Mouse (Mus musculus): ENCODE data around the gene Tent5b. TPM values are rescaled to one million over a fixed set of nuclear protein-coding genes. Genes with fewer than 3 reads are reported as not detected.

Tent5b gene
- polyA plus RNA-seq, 1 experiment from 2014 or later: 2.8 TPM

GRCm38 (mm10) chr4:133536652-133537051, 56.7 kb downstream of the Tent5b start:
- 83% methylated on average over 5 of the region's 5 CpGs for WGBS
- Histone ChIP-seq H3K9ac (ENCODE audit: low read depth, low read length) (no peak overlapping the region), H3K27ac (no peak overlapping the region), H3K4me3 (replicated peaks; ENCODE audit: low read depth, low read length) (no peak overlapping the region), H3K9me3 (replicated peaks; ENCODE audit: low read length) (no peaks in the 10 kb centered on the region), H3K36me3 (ENCODE audit: insufficient read depth, low read length) (peaks cover 59% of the 10 kb centered on the region), H3K4me2 (ENCODE audit: low read length) (no peak overlapping the region), H3K27me3 (ENCODE audit: insufficient read depth, low read length) (no peaks in the 10 kb centered on the region), H3K4me1 (replicated peaks; ENCODE audit: insufficient read depth, low read length) (no peaks in the 10 kb centered on the region)
- DNase-seq (ENCODE audit: low spot score) (no peak), ATAC-seq (replicated peaks; ENCODE audit: low FRiP score, low read depth) (no peak)
- no peak for TF ChIP-seq CTCF (IDR thresholded peaks at IDR 0.05; ENCODE audit: low read depth)

Other genes with a start within 250 kb of the Tent5b start
- 3.4 and 4.2 TPM in 2 replicates for gene Map3k6, start 239.3 kb upstream of the Tent5b start, polyA plus RNA-seq (2015; fragmentation: Nextera tagmentation; extraction: Ambion mirVana)
- 2.5 and 2.8 TPM in 2 replicates for gene Sytl1, start 217.0 kb upstream of the Tent5b start, polyA plus RNA-seq (2015; fragmentation: Nextera tagmentation; extraction: Ambion mirVana)
- gene Tmem222, start 202.3 kb upstream of the Tent5b start, polyA plus RNA-seq (2015; fragmentation: Nextera tagmentation; extraction: Ambion mirVana): 74.5 and 81.2 TPM in 2 replicates
- gene Wdtc1, start 126.7 kb upstream of the Tent5b start, polyA plus RNA-seq (2015; fragmentation: Nextera tagmentation; extraction: Ambion mirVana): 9.9 and 11.2 TPM in 2 replicates
- 5.7 and 7.1 TPM in 2 replicates for gene Slc9a1, start 110.4 kb upstream of the Tent5b start, polyA plus RNA-seq (2015; fragmentation: Nextera tagmentation; extraction: Ambion mirVana)
- gene Trnp1, start 18.4 kb downstream of the Tent5b start, polyA plus RNA-seq (2015; fragmentation: Nextera tagmentation; extraction: Ambion mirVana): 1.4 and 1.5 TPM in 2 replicates
- gene Kdf1, start 38.8 kb downstream of the Tent5b start, polyA plus RNA-seq (2015; fragmentation: Nextera tagmentation; extraction: Ambion mirVana): 38.6 and 38.7 TPM in 2 replicates
- 200 and 219 TPM in 2 replicates for gene Nudc, start 65.9 kb downstream of the Tent5b start, polyA plus RNA-seq (2015; fragmentation: Nextera tagmentation; extraction: Ambion mirVana)
- 0.75 and 0.83 TPM in 2 replicates for gene Nr0b2, start 73.2 kb downstream of the Tent5b start, polyA plus RNA-seq (2015; fragmentation: Nextera tagmentation; extraction: Ambion mirVana)
- gene Gpatch3, start 94.6 kb downstream of the Tent5b start, polyA plus RNA-seq (2015; fragmentation: Nextera tagmentation; extraction: Ambion mirVana): 7.4 and 8.2 TPM in 2 replicates
- 17.5 and 19.5 TPM in 2 replicates for gene Gpn2, start 104.2 kb downstream of the Tent5b start, polyA plus RNA-seq (2015; fragmentation: Nextera tagmentation; extraction: Ambion mirVana)
- gene Sfn, start 122.0 kb downstream of the Tent5b start, polyA plus RNA-seq (2015; fragmentation: Nextera tagmentation; extraction: Ambion mirVana): 20.5 and 21.3 TPM in 2 replicates
- 3.7 and 7.1 TPM in 2 replicates for gene Zdhhc18, start 170.0 kb downstream of the Tent5b start, polyA plus RNA-seq (2015; fragmentation: Nextera tagmentation; extraction: Ambion mirVana)
- 19.1 and 19.7 TPM in 2 replicates for gene Pigv, start 192.5 kb downstream of the Tent5b start, polyA plus RNA-seq (2015; fragmentation: Nextera tagmentation; extraction: Ambion mirVana)